Mouse (Mus musculus) forebrain, embryonic 13.5 days (tissue): Measurements from ENCODE around the gene Scap. TPM values are rescaled to one million over a fixed set of nuclear protein-coding genes. Genes with fewer than 3 reads are reported as not detected.

Experiments used
- ATAC-seq: fragments of 200-750 bp; cut with Nextera tagmentation; 2 replicates; pipeline ENCODE4 v1.8.0; 2017
- H3K27ac ChIP-seq: fragments of 300-500 bp; sonication (generic); 2 replicates; pipeline ENCODE4 v1.5.1; 2015; ENCODE audit warnings: inconsistent platforms, mild to moderate bottlenecking, moderate library complexity
- H3K27me3 ChIP-seq: fragments of 300-500 bp; sonication (generic); 2 replicates; pipeline ENCODE4 v1.6.1; 2015; ENCODE audit warnings: mild to moderate bottlenecking, inconsistent platforms
- H3K36me3 ChIP-seq: fragments of 300-500 bp; sonication (generic); 2 replicates; pipeline ENCODE4 v1.6.1; 2015; ENCODE audit warnings: mild to moderate bottlenecking, inconsistent platforms; ENCODE audit not compliant: poor library complexity, severe bottlenecking
- H3K4me1 ChIP-seq: fragments of 300-500 bp; sonication (generic); 2 replicates; pipeline ENCODE4 v1.6.1; 2015; ENCODE audit warnings: inconsistent platforms
- H3K4me2 ChIP-seq: fragments of 300-500 bp; sonication (generic); 2 replicates; pipeline ENCODE4 v1.6.1; 2015; ENCODE audit warnings: inconsistent platforms, mild to moderate bottlenecking, moderate library complexity
- H3K4me3 ChIP-seq: fragments of 300-500 bp; sonication (generic); 2 replicates; pipeline ENCODE4 v1.5.1; 2015; ENCODE audit warnings: mild to moderate bottlenecking, inconsistent platforms
- H3K9ac ChIP-seq: fragments of 300-500 bp; sonication (generic); 2 replicates; pipeline ENCODE4 v1.6.1; 2015; ENCODE audit warnings: mild to moderate bottlenecking, inconsistent platforms
- H3K9me3 ChIP-seq: fragments of 300-500 bp; sonication (generic); replicated peaks from 2 replicates; pipeline ENCODE4 v1.6.1; 2016; ENCODE audit warnings: inconsistent platforms
- WGBS: fragments of 180-500 bp; shearing (Covaris S2); methylation state at CpG from one replicate; pipeline ENCODE4 v1.1.7; 2015; 5-methylcytosine and 5-hydroxymethylcytosine counted together
- polyA plus RNA-seq: library from polyadenylated mRNA; unstranded; fragments of >200 nt; fragmentation: Nextera tagmentation; extraction: Ambion mirVana; gene quantifications from 2 replicates; pipeline ENCODE4 v1.2.1, GENCODE M21; 2015

Gene Scap
- polyA plus RNA-seq, 1 experiment from 2014 or later: 34.8 TPM

GRCm38 (mm10) chr9:110340037-110340750, 7.1 kb downstream of the Scap start:
- Histone ChIP-seq H3K36me3 (no peaks in the 10 kb centered on the region), H3K27ac (no peak overlapping the region), H3K4me1 (peaks cover 9% of the 10 kb centered on the region; the same call in 1 of the 2 replicates), H3K4me2 (no peak overlapping the region), H3K27me3 (no peaks in the 10 kb centered on the region), H3K4me3 (no peak overlapping the region), H3K9me3 (no peaks in the 10 kb centered on the region), H3K9ac (no peak overlapping the region)
- ATAC-seq: no peak
- 87% methylated on average over 5 of the region's 5 CpGs for WGBS

- no peak overlapping the region for H3K4me3 ChIP-seq
- H3K9me3 ChIP-seq: no peaks in the 10 kb centered on the region
- H3K36me3 ChIP-seq: no peaks in the 10 kb centered on the region
- 0 out of 2 replicates have a peak, but pooled peaks cover 6% of the 10 kb centered on the region for H3K4me1 ChIP-seq
- no peak overlapping the region for H3K9ac ChIP-seq
- H3K4me2 ChIP-seq: no peak overlapping the region
- no peaks in the 10 kb centered on the region for H3K27me3 ChIP-seq
- ATAC-seq: no peak
- no peak overlapping the region for H3K27ac ChIP-seq
- 93% methylated on average over 8 of the region's 8 CpGs for WGBS
These were observed 8.9 kb downstream of the Scap start for GRCm38 (mm10) chr9:110342008-110342407.

- Histone ChIP-seq H3K9me3 (no peaks in the 10 kb centered on the region), H3K9ac (no peak overlapping the region), H3K4me2 (no peak overlapping the region), H3K36me3 (no peaks in the 10 kb centered on the region), H3K27me3 (no peaks in the 10 kb centered on the region), H3K4me3 (no peak overlapping the region), H3K27ac (no peak overlapping the region), H3K4me1 (no peaks in the 10 kb centered on the region)
- WGBS: 68% methylated on average over 6 of the region's 6 CpGs
- ATAC-seq: no peak
These were observed 10.7 kb downstream of the Scap start for GRCm38 (mm10) chr9:110343805-110344204.

GRCm38 (mm10) chr9:110345057-110345739, 12.1 kb downstream of the Scap start:
- WGBS: 80% methylated on average over 7 of the region's 7 CpGs
- no peaks in the 10 kb centered on the region for H3K9me3 ChIP-seq
- H3K4me3 ChIP-seq: no peak overlapping the region
- H3K27me3 ChIP-seq: no peaks in the 10 kb centered on the region
- H3K27ac ChIP-seq: no peak overlapping the region
- H3K36me3 ChIP-seq: no peaks in the 10 kb centered on the region
- H3K4me2 ChIP-seq: no peak overlapping the region
- no peaks in the 10 kb centered on the region for H3K4me1 ChIP-seq
- ATAC-seq: no peak
- no peak overlapping the region for H3K9ac ChIP-seq

- H3K27me3 ChIP-seq: no peaks in the 10 kb centered on the region
- H3K9me3 ChIP-seq: no peaks in the 10 kb centered on the region
- no peak for ATAC-seq
- whole genome bisulfite sequencing: 79% methylated on average over 4 of the region's 4 CpGs
- no peak overlapping the region for H3K4me2 ChIP-seq
- H3K36me3 ChIP-seq: no peaks in the 10 kb centered on the region
- H3K4me1 ChIP-seq: no peaks in the 10 kb centered on the region
- H3K27ac ChIP-seq: no peak overlapping the region
- no peak overlapping the region for H3K4me3 ChIP-seq
- H3K9ac ChIP-seq: no peak overlapping the region
These were observed 15.8 kb downstream of the Scap start for GRCm38 (mm10) chr9:110348899-110349298.

- Histone ChIP-seq H3K36me3 (peaks cover 4% of the 10 kb centered on the region; the same call in 1 of the 2 replicates), H3K27ac (no peak overlapping the region), H3K27me3 (no peaks in the 10 kb centered on the region), H3K9me3 (no peaks in the 10 kb centered on the region), H3K4me1 (no peaks in the 10 kb centered on the region), H3K9ac (no peak overlapping the region), H3K4me2 (no peak overlapping the region), H3K4me3 (no peak overlapping the region)
- WGBS: 93% methylated on average over 5 of the region's 5 CpGs
- ATAC-seq: no peak
These were observed 17.1 kb downstream of the Scap start for GRCm38 (mm10) chr9:110350188-110350587.

GRCm38 (mm10) chr9:110350612-110351011, 17.5 kb downstream of the Scap start:
- WGBS: 92% methylated on average over 5 of the region's 5 CpGs
- Histone ChIP-seq H3K4me3 (no peak overlapping the region), H3K9ac (no peak overlapping the region), H3K9me3 (no peaks in the 10 kb centered on the region), H3K4me2 (no peak overlapping the region), H3K27ac (no peak overlapping the region), H3K36me3 (peaks cover 8% of the 10 kb centered on the region; the same call in 1 of the 2 replicates), H3K27me3 (no peaks in the 10 kb centered on the region), H3K4me1 (no peaks in the 10 kb centered on the region)
- no peak for ATAC-seq

- Histone ChIP-seq H3K9me3 (no peaks in the 10 kb centered on the region), H3K27me3 (no peaks in the 10 kb centered on the region), H3K4me2 (no peak overlapping the region), H3K4me3 (no peak overlapping the region), H3K9ac (no peak overlapping the region), H3K4me1 (no peaks in the 10 kb centered on the region), H3K36me3 (peaks cover 14% of the 10 kb centered on the region; the same call in 1 of the 2 replicates), H3K27ac (no peak overlapping the region)
- 89% methylated on average over 2 of the region's 2 CpGs for WGBS
- ATAC-seq: no peak
These were observed 18.3 kb downstream of the Scap start for GRCm38 (mm10) chr9:110351350-110351749.

GRCm38 (mm10) chr9:110351932-110352632, 19.0 kb downstream of the Scap start:
- H3K27ac ChIP-seq: no peak overlapping the region
- WGBS: 87% methylated on average over 8 of the region's 8 CpGs
- no peaks in the 10 kb centered on the region for H3K27me3 ChIP-seq
- no peaks in the 10 kb centered on the region for H3K9me3 ChIP-seq
- no peak for ATAC-seq
- H3K4me2 ChIP-seq: no peak overlapping the region
- H3K4me1 ChIP-seq: no peaks in the 10 kb centered on the region
- no peak overlapping the region for H3K4me3 ChIP-seq
- H3K36me3 ChIP-seq: peaks cover 14% of the 10 kb centered on the region; the same call in 1 of the 2 replicates
- no peak overlapping the region for H3K9ac ChIP-seq

- H3K27me3 ChIP-seq: no peaks in the 10 kb centered on the region
- H3K4me1 ChIP-seq: no peaks in the 10 kb centered on the region
- H3K9ac ChIP-seq: no peak overlapping the region
- 93% methylated on average over 2 of the region's 2 CpGs for whole genome bisulfite sequencing
- ATAC-seq: no peak
- H3K9me3 ChIP-seq: no peaks in the 10 kb centered on the region
- H3K4me2 ChIP-seq: no peak overlapping the region
- no peak overlapping the region for H3K4me3 ChIP-seq
- H3K27ac ChIP-seq: no peak overlapping the region
- H3K36me3 ChIP-seq: peaks cover 33% of the 10 kb centered on the region
These were observed 25.3 kb downstream of the Scap start for GRCm38 (mm10) chr9:110358341-110358740.

- Histone ChIP-seq H3K9ac (no peak overlapping the region), H3K4me3 (no peak overlapping the region), H3K36me3 (peaks cover 40% of the 10 kb centered on the region), H3K27me3 (no peaks in the 10 kb centered on the region), H3K4me1 (no peaks in the 10 kb centered on the region), H3K4me2 (no peak overlapping the region), H3K9me3 (no peaks in the 10 kb centered on the region), H3K27ac (no peak overlapping the region)
- 88% methylated on average over 12 of the region's 12 CpGs for WGBS
- no peak for ATAC-seq
These were observed 28.2 kb downstream of the Scap start for GRCm38 (mm10) chr9:110361299-110361698.

GRCm38 (mm10) chr9:110362337-110362736, 29.2 kb downstream of the Scap start:
- no peak overlapping the region for H3K9ac ChIP-seq
- H3K4me3 ChIP-seq: no peak overlapping the region
- peaks cover 2% of the 10 kb centered on the region; the same call in 1 of the 2 replicates for H3K4me1 ChIP-seq
- H3K27ac ChIP-seq: no peak overlapping the region
- ATAC-seq: no peak
- H3K4me2 ChIP-seq: no peak overlapping the region
- H3K27me3 ChIP-seq: no peaks in the 10 kb centered on the region
- H3K9me3 ChIP-seq: no peaks in the 10 kb centered on the region
- H3K36me3 ChIP-seq: peaks cover 42% of the 10 kb centered on the region
- 84% methylated on average over 10 of the region's 10 CpGs for WGBS
